11 mouse cellular contexts compared by ENCODE assay signal in the genomic region with DNA sequence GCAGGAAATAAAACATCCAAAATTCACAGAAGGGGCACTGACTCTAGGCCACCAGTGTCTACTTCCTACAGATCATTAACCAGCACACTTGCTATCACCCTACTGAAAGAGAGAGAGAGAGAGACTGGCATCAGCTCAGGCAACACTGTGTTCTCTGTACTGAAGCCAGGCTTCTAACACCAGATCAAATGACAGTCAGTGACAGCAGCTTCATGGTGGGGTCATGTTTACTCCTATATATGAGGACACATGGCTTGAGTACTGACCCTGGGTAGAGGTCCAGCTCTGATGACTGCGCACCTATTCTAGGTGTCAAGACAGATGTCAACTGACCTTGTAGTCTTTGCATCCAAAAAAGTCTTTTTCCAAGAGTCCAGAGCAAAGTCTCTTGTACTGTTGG. TPM values are rescaled to one million over a fixed set of nuclear protein-coding genes. Genes with fewer than 3 reads are reported as not detected.
DNase-seq lines count a peak whose midpoint lies in the region; ATAC-seq and TF ChIP-seq lines count a peak whose summit lies in the region.
"Had no signal": no experiment of that assay in that cellular context is flagged by ENCODE, and none has a peak within 500 bp of the region (broad histone marks: within the 10 kb centered on the region; RNA-seq: fewer than 3 reads in every experiment).

No protein-coding gene starts in this region.

- no peak overlapping the region for H3K4me2 ChIP-seq in kidney, embryonic 14.5 days (replicated peaks; ENCODE audit: low read depth, low read length)
- peak overlapping the region; percentile 90 for H3K4me2 ChIP-seq in heart, postnatal 0 days (ENCODE audit: low read depth, low read length)

- intact Hi-C loops in heart, postnatal 25 days (cut with DNase I) = loop anchor here (5.0 kb wide), 2 partner anchors 38 to 77 kb away; partner anchors contain the start of gene B230307C23Rik

- no peak for TF ChIP-seq EP300 in heart, postnatal 0 days (IDR thresholded peaks at IDR 0.05; ENCODE audit: low read depth)

- 71% methylated on average over 1 of the region's 1 CpGs for WGBS in kidney, embryonic 14.5 days
- 93% methylated on average over 1 of the region's 1 CpGs for WGBS in heart, postnatal 0 days

- H3K4me1 ChIP-seq in kidney, embryonic 14.5 days (ENCODE audit: control insufficient read depth, insufficient read depth, low read length) = peaks cover 11% of the 10 kb centered on the region
- peaks cover 20% of the 10 kb centered on the region; the same call in 1 of the 2 replicates for H3K4me1 ChIP-seq in brown adipose tissue, adult 24 weeks (ENCODE audit: control insufficient read depth, insufficient read depth, insufficient read length, low read length)
- H3K4me1 ChIP-seq in heart, postnatal 0 days (ENCODE audit: control insufficient read depth, insufficient read depth) = peaks cover 23% of the 10 kb centered on the region

- no peaks in the 10 kb centered on the region for H3K9me3 ChIP-seq in kidney, embryonic 14.5 days (ENCODE audit: control insufficient read depth, low read length)
- H3K9me3 ChIP-seq in heart, postnatal 0 days (replicated peaks; ENCODE audit: control insufficient read depth, low read length) = no peaks in the 10 kb centered on the region
- H3K9me3 ChIP-seq: midbrain, embryonic 10.5 days had no signal

- TF ChIP-seq CTCF in heart, postnatal 0 days (IDR thresholded peaks at IDR 0.05; ENCODE audit: low read depth) = no peak

- DNase-seq in heart, adult 18-20 months = peak; percentile 35 to 56
- DNase-seq in heart, postnatal 25 days (ENCODE audit: low spot score) = no peak
- peak; percentile 35 for DNase-seq in kidney, adult 9 months
- DNase-seq in heart, postnatal 0 days (ENCODE audit: low spot score) = no peak
- DNase-seq in adrenal gland, adult 18-20 months (ENCODE audit: low spot score in 2 of 2) = no peak
- no peak for DNase-seq in adrenal gland, postnatal 25 days
- DNase-seq: adrenal gland, adult 2 months had no signal

- no peak overlapping the region for H3K27ac ChIP-seq in kidney, embryonic 14.5 days (ENCODE audit: low read depth, low read length)
- H3K27ac ChIP-seq in brown adipose tissue, adult 24 weeks (replicated peaks; ENCODE audit: low read depth, low read length) = no peak overlapping the region
- no peak overlapping the region for H3K27ac ChIP-seq in heart, postnatal 0 days (ENCODE audit: low read depth)
- H3K27ac ChIP-seq: midbrain, embryonic 10.5 days had no signal

- H3K9ac ChIP-seq in kidney, embryonic 14.5 days (ENCODE audit: low read depth, low read length) = no peak overlapping the region
- H3K9ac ChIP-seq in heart, postnatal 0 days (replicated peaks; ENCODE audit: low read depth, low read length) = no peak overlapping the region

- no peak overlapping the region for H3K4me3 ChIP-seq in kidney, embryonic 14.5 days (ENCODE audit: low read length)
- H3K4me3 ChIP-seq in brown adipose tissue, adult 24 weeks (ENCODE audit: insufficient read depth, low read depth, low read length) = peak overlapping the region; percentile 9; the same call in 1 of the 2 replicates
- no peak overlapping the region for H3K4me3 ChIP-seq in heart, postnatal 0 days (ENCODE audit: low read depth, low read length)

- H3K36me3 ChIP-seq in kidney, embryonic 14.5 days (ENCODE audit: control insufficient read depth, insufficient read depth, low read length) = no peaks in the 10 kb centered on the region
- no peaks in the 10 kb centered on the region for H3K36me3 ChIP-seq in heart, postnatal 0 days (replicated peaks; ENCODE audit: control insufficient read depth, insufficient read depth, low read length)
- H3K36me3 ChIP-seq: midbrain, embryonic 10.5 days had no signal

- no peaks in the 10 kb centered on the region for H3K27me3 ChIP-seq in kidney, embryonic 14.5 days (ENCODE audit: control insufficient read depth, insufficient read depth, low read length)
- H3K27me3 ChIP-seq in heart, postnatal 0 days (ENCODE audit: control insufficient read depth, insufficient read depth, low read length) = no peaks in the 10 kb centered on the region

- no peak for ATAC-seq in kidney, embryonic 14.5 days (ENCODE audit: low FRiP score, low TSS enrichment)
- no peak for ATAC-seq in heart, postnatal 0 days (ENCODE audit: insufficient read depth, low read depth)
- ATAC-seq: lung, postnatal 0 days had no signal

RNA-seq across cellular contexts. Expression of gene C2cd2, which starts 41.8 kb away (rescaled TPM):
- 10 to 100 TPM; 27.0 to 29.6 TPM for total RNA-seq in heart, adult 18-20 months (2021)
- 10 to 100 TPM; 20.2 to 25.2 TPM for total RNA-seq in heart, postnatal 25 days (2021)
- 12.6 and 20.6 TPM in 2 replicates for polyA plus RNA-seq in kidney, embryonic 14.5 days (2014; fragmentation: Nextera tagmentation; extraction: Ambion mirVana)
- 10.8 and 22.2 TPM in 2 replicates for polyA plus RNA-seq in brown adipose tissue, adult 24 weeks (2012; ENCODE audit: insufficient read depth, insufficient read length, missing spikeins)
- total RNA-seq in heart, postnatal 0 days (2014; rRNA removed; ENCODE audit: low replicate concordance) = 12.7 and 22.3 TPM in 2 replicates
- polyA plus RNA-seq in heart, postnatal 0 days (2015; fragmentation: Nextera tagmentation; extraction: Ambion mirVana) = 9.2 and 10.5 TPM in 2 replicates
- total RNA-seq in adrenal gland, adult 18-20 months (2021) = 10 to 100 TPM; 27.8 to 29.2 TPM
- total RNA-seq in adrenal gland, postnatal 25 days (2021) = 24.7 and 25.2 TPM in 2 replicates

RNA-seq across cellular contexts. Expression of gene Zbtb21, which starts 41.8 kb away (rescaled TPM):
- 10 to 100 TPM; 10.9 to 11.4 TPM for total RNA-seq in heart, adult 18-20 months (2021)
- total RNA-seq in heart, postnatal 25 days (2021) = 10 to 100 TPM in 1 of 2 experiments, 1 to 10 TPM in 1; 7.0 to 10.9 TPM
- 12.3 and 14.1 TPM in 2 replicates for polyA plus RNA-seq in kidney, embryonic 14.5 days (2014; fragmentation: Nextera tagmentation; extraction: Ambion mirVana)
- polyA plus RNA-seq in brown adipose tissue, adult 24 weeks (2012; ENCODE audit: insufficient read depth, insufficient read length, missing spikeins) = 9.6 and 14.7 TPM in 2 replicates
- total RNA-seq in heart, postnatal 0 days (2014; rRNA removed; ENCODE audit: low replicate concordance) = 17.3 and 36.1 TPM in 2 replicates
- polyA plus RNA-seq in heart, postnatal 0 days (2015; fragmentation: Nextera tagmentation; extraction: Ambion mirVana) = 3.3 and 4.6 TPM in 2 replicates
- 10 to 100 TPM; 36.2 to 47.2 TPM for total RNA-seq in adrenal gland, adult 18-20 months (2021)
- 35.4 and 35.6 TPM in 2 replicates for total RNA-seq in adrenal gland, postnatal 25 days (2021)

Comparison
In these comparisons a context has a peak if more than half of its experiments do, and no peak if none do; other contexts are left out.
1. DNase-seq: peak in heart, adult 18-20 months (2 of 2) and kidney, adult 9 months (single experiment); none in heart, postnatal 25 days (single experiment), heart, postnatal 0 days (single experiment), adrenal gland, adult 18-20 months (0 of 2) and adrenal gland, postnatal 25 days (single experiment).